Mouse (Mus musculus) embryonic facial prominence, embryonic 12.5 days (tissue): Measurements from ENCODE around the gene Spsb2. TPM values are rescaled to one million over a fixed set of nuclear protein-coding genes. Genes with fewer than 3 reads are reported as not detected.

Experiments used
- ATAC-seq: fragments of 200-750 bp; cut with Nextera tagmentation; 2 replicates; pipeline ENCODE4 v1.8.0; 2017; ENCODE audit not compliant: insufficient number of reproducible peaks, insufficient read depth, low FRiP score, low TSS enrichment
- H3K27ac ChIP-seq: fragments of 300-500 bp; sonication (generic); 2 replicates; pipeline ENCODE4 v1.5.1; 2016; ENCODE audit warnings: mild to moderate bottlenecking
- H3K27me3 ChIP-seq: fragments of 300-500 bp; sonication (generic); 2 replicates; pipeline ENCODE4 v1.6.1; 2016; ENCODE audit warnings: mild to moderate bottlenecking, moderate library complexity
- H3K36me3 ChIP-seq: fragments of 300-500 bp; sonication (generic); 2 replicates; pipeline ENCODE4 v1.6.1; 2016; ENCODE audit warnings: mild to moderate bottlenecking
- H3K4me1 ChIP-seq: fragments of 300-500 bp; sonication (generic); 2 replicates; pipeline ENCODE4 v1.6.1; 2016
- H3K4me2 ChIP-seq: fragments of 300-500 bp; sonication (generic); replicated peaks from 2 replicates; pipeline ENCODE4 v1.6.1; 2016; ENCODE audit warnings: mild to moderate bottlenecking, moderate library complexity
- H3K4me3 ChIP-seq: fragments of 300-500 bp; sonication (generic); 2 replicates; pipeline ENCODE4 v1.5.1; 2016; ENCODE audit warnings: mild to moderate bottlenecking
- H3K9ac ChIP-seq: fragments of 300-500 bp; sonication (generic); 2 replicates; pipeline ENCODE4 v1.6.1; 2016; ENCODE audit warnings: mild to moderate bottlenecking, moderate library complexity
- H3K9me3 ChIP-seq: fragments of 300-500 bp; sonication (generic); 2 replicates; pipeline ENCODE4 v1.6.1; 2016; ENCODE audit warnings: mild to moderate bottlenecking, moderate library complexity
- WGBS: fragments of 180-500 bp; shearing (Covaris S2); methylation state at CpG from one replicate; pipeline ENCODE4 v1.1.7; 2016; 5-methylcytosine and 5-hydroxymethylcytosine counted together
- polyA plus RNA-seq: library from polyadenylated mRNA; unstranded; fragments of >200 nt; fragmentation: Nextera tagmentation; extraction: Ambion mirVana; gene quantifications from 2 replicates; pipeline ENCODE4 v1.2.1, GENCODE M21; 2016

Gene Spsb2
- polyA plus RNA-seq, 1 experiment from 2014 or later = 10.5 TPM

DNA sequence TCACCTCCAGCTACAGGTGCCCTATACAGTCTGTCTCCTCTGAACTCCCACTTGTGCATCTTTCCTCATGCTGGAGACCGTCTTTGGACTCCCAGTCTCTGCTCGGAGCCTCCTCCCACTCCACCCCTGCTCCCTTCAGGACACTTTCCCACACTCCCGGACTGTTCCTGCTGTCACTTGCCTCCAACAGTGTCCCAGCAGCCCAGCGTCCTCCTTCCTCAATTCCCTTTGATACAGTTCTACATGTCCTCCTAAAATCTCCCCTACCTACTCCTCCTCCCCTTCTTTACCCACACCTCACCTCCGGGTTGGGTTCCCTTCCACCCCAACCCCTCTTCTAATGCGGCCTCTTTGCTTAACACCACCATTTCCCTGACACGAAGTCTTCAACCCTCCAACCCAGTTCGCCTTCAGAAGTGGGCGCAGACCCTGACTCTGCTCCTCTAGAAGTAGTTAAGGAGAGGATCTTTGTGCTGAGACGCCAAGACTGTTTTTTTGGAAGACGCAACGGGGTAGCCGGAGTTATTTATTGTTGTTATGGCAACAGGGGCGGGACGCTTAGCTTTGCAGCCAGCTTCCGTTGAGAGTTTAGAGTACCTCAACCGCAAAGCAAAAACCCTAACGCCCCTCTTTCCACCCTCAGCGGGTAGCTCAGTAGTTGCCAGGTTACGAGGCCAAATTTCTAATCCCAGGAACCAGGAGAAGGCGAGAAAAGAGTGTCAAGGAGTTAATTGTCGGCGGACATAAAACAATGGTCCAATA lies 29.1 kb upstream of the Spsb2 start, which contains the start of gene Lrrc23:
Lrrc23 (minus strand) TSS at position 506 of the 762 bp plus-strand sequence.
- Histone ChIP-seq H3K9me3 (no peaks in the 10 kb centered on the region), H3K4me2 (peak within 1 kb of the TSS; percentile 70), H3K9ac (peak within 1 kb of the TSS; percentile 2; the same call in 1 of the 2 replicates), H3K27ac (no peak within 1 kb of the TSS), H3K36me3 (no peaks in the 10 kb centered on the region), H3K4me1 (peaks cover 11% of the 10 kb centered on the region; the same call in 1 of the 2 replicates), H3K27me3 (peaks cover 5% of the 10 kb centered on the region), H3K4me3 (peak within 1 kb of the TSS; percentile 37)
- WGBS = 2% methylated on average over 23 of the region's 23 CpGs
- 0 out of 2 replicates have a peak, but pooled peaks have one; percentile 3 for ATAC-seq

DNA sequence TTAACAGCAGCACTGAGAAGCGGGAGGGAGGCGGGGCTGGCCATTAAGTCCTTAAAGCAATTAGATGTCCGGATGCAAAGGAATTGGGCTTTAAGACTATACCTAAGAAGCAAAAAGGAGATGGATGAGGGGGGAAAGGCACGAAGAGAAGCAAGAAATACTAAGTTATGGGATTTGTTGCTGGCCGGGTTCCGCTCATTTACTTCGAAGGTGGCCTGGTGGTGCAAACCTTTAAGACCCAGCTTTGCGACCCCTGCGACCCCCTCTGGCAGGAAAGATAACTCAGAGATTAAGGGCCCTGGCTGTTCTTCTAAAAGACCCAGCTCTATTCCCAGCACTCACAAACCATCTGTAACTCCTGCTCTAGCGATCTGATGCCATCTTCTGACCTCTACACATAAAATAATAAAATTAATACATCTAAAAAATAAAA lies 28.5 kb upstream of the Spsb2 start:
- Histone ChIP-seq H3K9ac (peak overlapping the region; percentile 2; the same call in 1 of the 2 replicates), H3K4me3 (peak overlapping the region; percentile 37), H3K27me3 (peaks cover 5% of the 10 kb centered on the region), H3K4me1 (peaks cover 11% of the 10 kb centered on the region; the same call in 1 of the 2 replicates), H3K9me3 (no peaks in the 10 kb centered on the region), H3K27ac (no peak overlapping the region), H3K4me2 (peak overlapping the region; percentile 70), H3K36me3 (no peaks in the 10 kb centered on the region)
- no peak for ATAC-seq
- WGBS = 5% methylated on average over 10 of the region's 10 CpGs

- Histone ChIP-seq H3K36me3 (no peaks in the 10 kb centered on the region), H3K27me3 (peaks cover 5% of the 10 kb centered on the region), H3K27ac (no peak overlapping the region), H3K4me2 (no peak overlapping the region), H3K4me3 (no peak overlapping the region), H3K9me3 (no peaks in the 10 kb centered on the region), H3K9ac (no peak overlapping the region), H3K4me1 (peaks cover 11% of the 10 kb centered on the region; the same call in 1 of the 2 replicates)
- WGBS = 88% methylated on average over 7 of the region's 7 CpGs
- no peak for ATAC-seq
These were observed 27.5 kb upstream of the Spsb2 start for GRCm38 (mm10) chr6:124780917-124781316.

- H3K36me3 ChIP-seq = no peaks in the 10 kb centered on the region
- no peak for ATAC-seq
- H3K4me1 ChIP-seq = peaks cover 11% of the 10 kb centered on the region; the same call in 1 of the 2 replicates
- H3K4me2 ChIP-seq = peak overlapping the region; percentile 28
- no peak overlapping the region for H3K4me3 ChIP-seq
- WGBS = 15% methylated on average over 6 of the region's 6 CpGs
- no peak overlapping the region for H3K27ac ChIP-seq
- no peaks in the 10 kb centered on the region for H3K9me3 ChIP-seq
- H3K27me3 ChIP-seq = peaks cover 5% of the 10 kb centered on the region
- no peak overlapping the region for H3K9ac ChIP-seq
These were observed 26.0 kb upstream of the Spsb2 start for GRCm38 (mm10) chr6:124782436-124782835.

- no peak for ATAC-seq
- Histone ChIP-seq H3K27ac (no peak overlapping the region), H3K9ac (no peak overlapping the region), H3K4me2 (no peak overlapping the region), H3K36me3 (no peaks in the 10 kb centered on the region), H3K4me3 (no peak overlapping the region), H3K4me1 (peaks cover 10% of the 10 kb centered on the region; the same call in 1 of the 2 replicates), H3K9me3 (no peaks in the 10 kb centered on the region), H3K27me3 (no peaks in the 10 kb centered on the region)
- WGBS = 54% methylated on average over 8 of the region's 8 CpGs
These were observed 21.6 kb upstream of the Spsb2 start for GRCm38 (mm10) chr6:124786756-124787420.

DNA sequence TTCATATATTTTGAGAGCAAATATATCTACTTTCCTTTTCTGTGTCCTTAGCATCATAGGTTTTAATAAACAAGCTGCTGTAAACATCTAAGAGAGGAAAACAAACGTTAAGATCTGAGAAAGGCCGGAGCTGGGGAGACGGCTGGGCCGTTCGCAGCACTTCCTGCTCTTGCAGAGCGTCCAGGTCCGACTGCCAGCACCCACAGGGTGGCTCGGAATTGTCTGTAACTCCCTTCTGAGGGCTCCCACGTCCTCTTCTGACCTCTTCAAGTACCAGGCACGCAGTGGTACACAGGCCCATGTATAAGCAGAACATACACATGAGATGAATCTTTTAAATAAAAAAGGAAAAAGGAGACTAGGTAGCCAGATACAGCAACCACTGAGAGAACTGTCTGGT lies 20.7 kb upstream of the Spsb2 start:
- Histone ChIP-seq H3K4me2 (no peak overlapping the region), H3K4me3 (no peak overlapping the region), H3K27ac (no peak overlapping the region), H3K9me3 (no peaks in the 10 kb centered on the region), H3K4me1 (peaks cover 5% of the 10 kb centered on the region; the same call in 1 of the 2 replicates), H3K36me3 (no peaks in the 10 kb centered on the region), H3K9ac (no peak overlapping the region), H3K27me3 (no peaks in the 10 kb centered on the region)
- 77% methylated on average over 10 of the region's 10 CpGs for WGBS
- no peak for ATAC-seq

- no peaks in the 10 kb centered on the region for H3K9me3 ChIP-seq
- H3K36me3 ChIP-seq = no peaks in the 10 kb centered on the region
- no peak overlapping the region for H3K4me2 ChIP-seq
- no peak overlapping the region for H3K27ac ChIP-seq
- 82% methylated on average over 4 of the region's 4 CpGs for WGBS
- H3K4me1 ChIP-seq = 0 out of 2 replicates have a peak, but pooled peaks cover 4% of the 10 kb centered on the region
- no peak overlapping the region for H3K9ac ChIP-seq
- no peaks in the 10 kb centered on the region for H3K27me3 ChIP-seq
- no peak for ATAC-seq
- no peak overlapping the region for H3K4me3 ChIP-seq
These were observed 18.9 kb upstream of the Spsb2 start for GRCm38 (mm10) chr6:124789519-124789918.

- no peak overlapping the region for H3K4me3 ChIP-seq
- no peaks in the 10 kb centered on the region for H3K27me3 ChIP-seq
- H3K9me3 ChIP-seq = no peaks in the 10 kb centered on the region
- H3K27ac ChIP-seq = peak overlapping the region; percentile 42; the same call in 1 of the 2 replicates
- WGBS = 39% methylated on average over 4 of the region's 4 CpGs
- H3K4me2 ChIP-seq = no peak overlapping the region
- no peak for ATAC-seq
- no peaks in the 10 kb centered on the region for H3K36me3 ChIP-seq
- 0 out of 2 replicates have a peak, but pooled peaks cover 4% of the 10 kb centered on the region for H3K4me1 ChIP-seq
- no peak overlapping the region for H3K9ac ChIP-seq
These were observed 18.3 kb upstream of the Spsb2 start for GRCm38 (mm10) chr6:124790121-124790520.

DNA sequence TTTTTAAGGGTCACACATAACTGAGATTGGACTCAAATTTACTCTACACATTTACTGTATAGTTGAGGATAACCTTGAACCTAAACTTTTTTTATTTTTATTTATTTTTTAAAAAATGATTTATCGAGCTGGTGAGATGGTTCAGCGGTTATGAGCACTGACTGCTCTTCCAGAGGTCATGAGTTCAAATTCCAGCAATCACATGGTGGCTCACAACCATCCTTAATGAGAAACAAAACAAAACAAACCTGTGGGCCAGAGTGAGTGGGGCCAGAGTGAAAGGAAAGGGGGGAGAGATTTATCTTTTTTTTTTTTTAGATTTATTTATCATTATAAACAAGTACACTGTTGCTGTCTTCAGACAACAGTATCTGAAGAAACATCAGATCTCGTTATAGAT lies 16.6 kb upstream of the Spsb2 start:
- ATAC-seq = no peak

GRCm38 (mm10) chr6:124795781-124796180 lies 12.7 kb upstream of the Spsb2 start:
- Histone ChIP-seq H3K4me2 (no peak overlapping the region), H3K27me3 (no peaks in the 10 kb centered on the region), H3K27ac (no peak overlapping the region), H3K9me3 (no peaks in the 10 kb centered on the region), H3K4me1 (no peaks in the 10 kb centered on the region), H3K9ac (no peak overlapping the region), H3K36me3 (no peaks in the 10 kb centered on the region), H3K4me3 (no peak overlapping the region)
- WGBS = 76% methylated on average over 4 of the region's 4 CpGs
- ATAC-seq = no peak

More for the DNA sequence above, 16.6 kb upstream of the Spsb2 start:
- Histone ChIP-seq H3K9ac (no peak overlapping the region), H3K4me1 (0 out of 2 replicates have a peak, but pooled peaks cover 4% of the 10 kb centered on the region), H3K27ac (no peak overlapping the region), H3K4me3 (no peak overlapping the region), H3K27me3 (no peaks in the 10 kb centered on the region), H3K36me3 (no peaks in the 10 kb centered on the region), H3K4me2 (no peak overlapping the region), H3K9me3 (no peaks in the 10 kb centered on the region)
- 85% methylated on average over 3 of the region's 3 CpGs for WGBS

DNA sequence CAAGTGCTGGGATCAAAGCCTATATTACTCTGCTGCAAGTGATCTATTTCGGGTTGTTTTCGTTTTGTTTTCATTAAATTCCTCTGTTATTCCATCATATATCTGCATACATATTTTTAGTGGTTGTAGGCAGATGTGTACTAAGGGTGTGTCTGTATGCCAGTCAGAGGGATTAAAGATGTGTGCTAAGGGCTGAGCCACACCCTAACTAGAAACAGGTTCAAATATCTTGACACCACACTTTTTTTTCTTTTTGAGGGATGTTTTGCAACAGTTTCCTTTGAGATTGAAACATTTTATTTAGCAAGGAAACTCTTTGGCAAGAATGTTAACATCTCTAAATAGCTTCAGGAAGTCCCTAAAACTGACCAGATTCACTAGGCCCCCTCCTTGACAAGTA lies 12.3 kb upstream of the Spsb2 start:
- no peaks in the 10 kb centered on the region for H3K27me3 ChIP-seq
- no peak overlapping the region for H3K27ac ChIP-seq
- no peaks in the 10 kb centered on the region for H3K4me1 ChIP-seq
- no peak overlapping the region for H3K4me2 ChIP-seq
- no peaks in the 10 kb centered on the region for H3K9me3 ChIP-seq
- WGBS = 76% methylated on average over 2 of the region's 2 CpGs
- H3K4me3 ChIP-seq = no peak overlapping the region
- H3K36me3 ChIP-seq = no peaks in the 10 kb centered on the region
- no peak for ATAC-seq
- H3K9ac ChIP-seq = no peak overlapping the region
